Mouse (Mus musculus): ENCODE results near the gene Ric8b.

- no peak for TF ChIP-seq POLR2A (IDR thresholded peaks at IDR 0.05; ENCODE audit: insufficient read length, low read depth)
- TF ChIP-seq MAX (IDR thresholded peaks at IDR 0.05; ENCODE audit: low read depth), result no peak
- no peak for TF ChIP-seq POLR2AphosphoS2 (IDR thresholded peaks at IDR 0.05; ENCODE audit: insufficient read length, low read depth)
- TF ChIP-seq USF1 (IDR thresholded peaks at IDR 0.05; ENCODE audit: low read depth), result no peak
- no peak for TF ChIP-seq REST (IDR thresholded peaks at IDR 0.05; ENCODE audit: insufficient read depth, insufficient read length)
- TF ChIP-seq E2F4 (IDR thresholded peaks at IDR 0.05; ENCODE audit: insufficient read depth), result no peak
- TF ChIP-seq TCF12 (IDR thresholded peaks at IDR 0.05; ENCODE audit: insufficient read depth, poor library complexity, severe bottlenecking), result no peak
- TF ChIP-seq MYOD1 (IDR thresholded peaks at IDR 0.05; ENCODE audit: control insufficient read depth in 1 of 3, insufficient read length in 2 of 3, low read depth in 2 of 3), result no peak
- TF ChIP-seq MYOG (IDR thresholded peaks at IDR 0.05; ENCODE audit: control insufficient read depth in 1 of 3, insufficient read depth in 1 of 3, insufficient read length in 2 of 3, low read depth in 2 of 3), result no peak
- TF ChIP-seq CEBPB (IDR thresholded peaks at IDR 0.05; ENCODE audit: insufficient read depth, poor library complexity, severe bottlenecking), result no peak
- TF ChIP-seq TCF3 (IDR thresholded peaks at IDR 0.05; ENCODE audit: insufficient read length, low read depth), result no peak
- TF ChIP-seq SRF (IDR thresholded peaks at IDR 0.05; ENCODE audit: control insufficient read depth, insufficient read length, low read depth), result no peak
Measured at GRCm38 (mm10) chr10:85038852-85039251, 121.4 kb downstream of the Ric8b start.
